Mouse (Mus musculus) frontal cortex, postnatal 25 days (tissue): ENCODE data around the gene Ankfn1.

Source experiments
- DNase-seq, 2 experiments: peaks; one replicate each; pipeline ENCODE4 v3.0.0; 2022; ENCODE audit warnings: low spot score in 2 of 2

Ankfn1 gene

GRCm38 (mm10) chr11:89777431-89777830 is at the start of gene Ankfn1:
Gene Ankfn1 (minus strand): TSS chr11:89777653.
- DNase-seq = no peak

GRCm38 (mm10) chr11:89823661-89824446 is 46.4 kb upstream of the Ankfn1 start:
- no peak for DNase-seq

GRCm38 (mm10) chr11:89818594-89818993 is 41.1 kb upstream of the Ankfn1 start:
- DNase-seq = no peak

GRCm38 (mm10) chr11:89811403-89811802 is 34.0 kb upstream of the Ankfn1 start:
- no peak for DNase-seq

GRCm38 (mm10) chr11:89807998-89808397 is 30.5 kb upstream of the Ankfn1 start:
- no peak for DNase-seq

- DNase-seq = no peak
Observed at GRCm38 (mm10) chr11:89804822-89805221, 27.4 kb upstream of the Ankfn1 start.

- DNase-seq = no peak
Observed at GRCm38 (mm10) chr11:89803974-89804373, 26.5 kb upstream of the Ankfn1 start.

GRCm38 (mm10) chr11:89792709-89793108 is 15.3 kb upstream of the Ankfn1 start:
- no peak for DNase-seq

GRCm38 (mm10) chr11:89776070-89776469 is 1.4 kb downstream of the Ankfn1 start:
- DNase-seq = no peak

GRCm38 (mm10) chr11:89774913-89775312 is 2.5 kb downstream of the Ankfn1 start:
- no peak for DNase-seq

GRCm38 (mm10) chr11:89772941-89773340 is 4.5 kb downstream of the Ankfn1 start:
- no peak for DNase-seq

GRCm38 (mm10) chr11:89765770-89766148 is 11.7 kb downstream of the Ankfn1 start:
- DNase-seq = no peak

- DNase-seq = no peak
Observed at GRCm38 (mm10) chr11:89765014-89765769, 12.3 kb downstream of the Ankfn1 start.

GRCm38 (mm10) chr11:89733973-89734693 is 43.3 kb downstream of the Ankfn1 start:
- no peak for DNase-seq

GRCm38 (mm10) chr11:89733526-89733925 is 43.9 kb downstream of the Ankfn1 start:
- DNase-seq = no peak

- DNase-seq = peak; percentile 69 to 82
Observed at GRCm38 (mm10) chr11:89720847-89721246, 56.6 kb downstream of the Ankfn1 start.

GRCm38 (mm10) chr11:89718491-89718982 is 58.9 kb downstream of the Ankfn1 start:
- no peak for DNase-seq

- DNase-seq = no peak
Observed at GRCm38 (mm10) chr11:89716351-89716750, 61.1 kb downstream of the Ankfn1 start.

GRCm38 (mm10) chr11:89708526-89708925 is 68.9 kb downstream of the Ankfn1 start:
- no peak for DNase-seq

- DNase-seq = no peak
Observed at GRCm38 (mm10) chr11:89696431-89697403, 80.7 kb downstream of the Ankfn1 start.

- DNase-seq = no peak
Observed at GRCm38 (mm10) chr11:89693686-89694085, 83.8 kb downstream of the Ankfn1 start.
